Comparison of ENCODE assay signal across 8 mouse cellular contexts in the genomic region with DNA sequence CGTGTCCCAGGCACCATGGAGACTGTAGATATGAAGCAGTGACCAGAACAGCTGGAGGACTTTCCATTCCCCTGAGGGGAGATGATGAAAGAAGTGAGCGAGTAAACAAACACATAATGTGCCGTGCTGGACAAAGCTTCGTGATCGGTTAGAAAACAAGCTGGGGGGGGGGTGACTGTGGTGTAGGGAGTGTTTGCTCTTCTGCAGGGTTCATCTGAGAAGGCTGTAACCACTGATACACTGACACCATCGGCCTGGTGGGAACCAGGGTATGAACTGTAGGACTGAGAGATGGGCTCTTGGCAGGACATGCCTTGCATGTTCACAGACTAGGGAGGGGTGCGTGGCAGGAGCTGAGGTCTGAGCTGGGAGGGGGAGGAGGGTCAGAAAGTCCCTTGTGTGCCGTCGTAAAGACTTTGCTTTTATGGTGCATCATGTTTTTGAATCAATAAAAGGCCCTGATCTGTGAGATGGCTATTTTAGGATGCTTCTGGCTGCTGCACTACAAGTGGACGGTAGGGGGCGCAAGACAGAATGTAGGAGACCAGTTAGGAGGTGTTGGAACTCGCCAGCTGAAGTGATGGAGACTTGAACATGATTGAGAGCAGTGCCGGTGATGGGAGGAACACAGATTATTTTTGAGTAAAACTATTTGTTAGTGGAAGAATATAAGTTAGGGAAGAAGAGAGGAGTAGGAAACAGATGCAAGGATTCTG.
DNase-seq lines count a peak whose midpoint lies in the region; ATAC-seq and TF ChIP-seq lines count a peak whose summit lies in the region.

No protein-coding gene starts in this region.

- no peak for TF ChIP-seq POLR2A in brain, embryonic 14.5 days (IDR thresholded peaks at IDR 0.05; ENCODE audit: borderline replicate concordance, extremely low read depth, insufficient read depth, insufficient read length, poor library complexity, severe bottlenecking)

- no peaks in the 10 kb centered on the region for H3K9me3 ChIP-seq in neural tube, embryonic 11.5 days (ENCODE audit: control insufficient read depth, low read length)

- peak; percentile 12 for DNase-seq in cerebellum, adult 11 months
- DNase-seq in cerebellum, adult 9-11 months, result no peak
- DNase-seq in left cerebral cortex, postnatal 4 days, result peak; percentile 35
- DNase-seq in left cerebral cortex, postnatal 36 days (ENCODE audit: low spot score in 2 of 2), result no peak
- peak; percentile 37 for DNase-seq in brain, embryonic 14.5 days (ENCODE audit: low read depth)
- peak; percentile 1 for DNase-seq in induced T-regulatory cell, adult 2 months (ENCODE audit: low read depth)
- peak; percentile 32 for DNase-seq in neural tube, embryonic 11.5 days (ENCODE audit: low spot score)
- DNase-seq in frontal cortex, postnatal 14 days (ENCODE audit: low spot score in 2 of 2), result no peak

- ATAC-seq in neural tube, embryonic 11.5 days (ENCODE audit: insufficient read depth, low FRiP score, low TSS enrichment), result no peak

- H3K27ac ChIP-seq in neural tube, embryonic 11.5 days (ENCODE audit: low read depth, low read length), result no peak overlapping the region

- H3K36me3 ChIP-seq in neural tube, embryonic 11.5 days (ENCODE audit: control insufficient read depth, insufficient read depth, low read length), result no peaks in the 10 kb centered on the region

- no peak overlapping the region for H3K9ac ChIP-seq in neural tube, embryonic 11.5 days (ENCODE audit: low read length)

- no peak overlapping the region for H3K4me3 ChIP-seq in neural tube, embryonic 11.5 days (ENCODE audit: low read depth, low read length)

- H3K4me1 ChIP-seq in neural tube, embryonic 11.5 days (ENCODE audit: control insufficient read depth, insufficient read depth, low read length), result no peaks in the 10 kb centered on the region

- intact Hi-C loops in left cerebral cortex, postnatal 4 days (cut with DNase I), result no loop called here
- intact Hi-C loops in left cerebral cortex, postnatal 36 days (cut with DNase I), result no loop called here

- no peaks in the 10 kb centered on the region for H3K27me3 ChIP-seq in neural tube, embryonic 11.5 days (ENCODE audit: control insufficient read depth, insufficient read depth, low read length)

- peak; percentile 59; the same call in 1 of the 2 replicates for TF ChIP-seq CTCF in brain, embryonic 14.5 days (IDR thresholded peaks at IDR 0.05; ENCODE audit: borderline replicate concordance, extremely low read depth, insufficient read depth, insufficient read length)

- WGBS in neural tube, embryonic 11.5 days, result 59% methylated on average over 13 of the region's 13 CpGs

- no peak overlapping the region for H3K4me2 ChIP-seq in neural tube, embryonic 11.5 days (ENCODE audit: low read depth)

Comparison
In these comparisons a context has a peak if more than half of its experiments do, and no peak if none do; other contexts are left out.
1. DNase-seq: peak in cerebellum, adult 11 months (single experiment), left cerebral cortex, postnatal 4 days (single experiment), brain, embryonic 14.5 days (single experiment), induced T-regulatory cell, adult 2 months (single experiment) and neural tube, embryonic 11.5 days (single experiment); none in cerebellum, adult 9-11 months (single experiment), left cerebral cortex, postnatal 36 days (0 of 2) and frontal cortex, postnatal 14 days (0 of 2).